Mouse (Mus musculus) liver, postnatal 0 days (tissue): ENCODE data around the gene Tk1.

Experiments used
- CTCF ChIP-seq: sonication (generic); IDR thresholded peaks from 2 replicates; pipeline ENCODE4 v1.5.1; 2016; ENCODE audit warnings: antibody characterized with exemption, low read depth
- EP300 ChIP-seq: IDR thresholded peaks from 2 replicates; pipeline ENCODE4 v1.6.1; 2016; ENCODE audit warnings: antibody characterized with exemption, low read depth, mild to moderate bottlenecking

- TF ChIP-seq CTCF (no peak), EP300 (peak; percentile 59)
Measured at GRCm38 (mm10) chr11:117798160-117798541, 27.7 kb downstream of the Tk1 start.
